Mouse (Mus musculus) thymus, postnatal 0 days (tissue): ENCODE data around the gene Slc22a30. TPM values are rescaled to one million over a fixed set of nuclear protein-coding genes. Genes with fewer than 3 reads are reported as not detected.
"Not testable (repeated sequence)": the region's sequence is repeated elsewhere in the genome, so short reads cannot be mapped to it uniquely, and the experiment has no call there.

Experiments used
- DNase-seq: peaks from one replicate; pipeline ENCODE4 v3.0.0-alpha.2; 2015; ENCODE audit warnings: low spot score
- polyA plus RNA-seq: library from polyadenylated mRNA; unstranded; fragments of >200 nt; fragmentation: Nextera tagmentation; extraction: Ambion mirVana; gene quantifications from 2 replicates; pipeline ENCODE4 v1.2.1, GENCODE M21; 2015

The Slc22a30 gene
- not detected in 2 replicates for polyA plus RNA-seq

GRCm38 (mm10) chr19:8405011-8405410 is at the start of gene Slc22a30:
Slc22a30 (minus strand) TSS chr19:8405111.
- not testable (repeated sequence) for DNase-seq

DNA sequence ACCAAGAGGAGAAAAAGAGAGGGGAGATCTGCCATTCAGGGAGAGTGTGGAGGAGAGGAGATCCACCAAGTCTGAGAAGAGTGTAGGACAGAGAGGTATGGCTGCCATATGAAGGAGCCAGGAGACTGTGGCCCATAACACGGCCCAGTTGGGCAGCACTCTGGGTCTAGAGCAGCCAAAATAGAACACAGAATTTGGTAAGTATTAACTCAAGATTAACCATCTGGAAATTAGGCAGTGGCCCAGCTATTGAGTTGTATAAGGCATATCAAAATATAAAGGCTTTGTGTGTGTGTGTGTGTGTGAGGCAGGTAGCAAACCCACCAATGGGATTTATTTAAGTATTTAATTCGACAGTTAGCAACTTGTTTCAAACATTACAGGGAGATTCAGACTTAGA is 43.4 kb upstream of the Slc22a30 start:
- no peak for DNase-seq

DNA sequence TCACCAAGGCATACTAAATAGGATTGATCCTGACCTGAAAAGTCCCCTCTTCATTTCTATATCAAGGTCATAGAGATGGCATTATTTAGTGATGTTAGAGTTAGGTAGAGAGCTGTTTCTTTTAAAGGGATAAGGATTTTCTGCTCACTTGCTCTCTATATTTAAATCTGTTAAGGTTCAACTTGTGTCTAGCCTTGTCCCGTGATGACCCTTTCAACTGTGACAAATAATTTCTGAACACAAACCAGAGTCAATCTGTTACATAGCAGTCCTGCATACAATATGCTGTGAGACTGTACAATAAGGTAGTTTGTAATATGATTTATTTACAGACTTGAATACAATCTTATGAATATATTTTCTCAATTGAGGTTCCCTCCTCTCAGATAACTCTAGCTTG is 42.6 kb upstream of the Slc22a30 start:
- no peak for DNase-seq

DNA sequence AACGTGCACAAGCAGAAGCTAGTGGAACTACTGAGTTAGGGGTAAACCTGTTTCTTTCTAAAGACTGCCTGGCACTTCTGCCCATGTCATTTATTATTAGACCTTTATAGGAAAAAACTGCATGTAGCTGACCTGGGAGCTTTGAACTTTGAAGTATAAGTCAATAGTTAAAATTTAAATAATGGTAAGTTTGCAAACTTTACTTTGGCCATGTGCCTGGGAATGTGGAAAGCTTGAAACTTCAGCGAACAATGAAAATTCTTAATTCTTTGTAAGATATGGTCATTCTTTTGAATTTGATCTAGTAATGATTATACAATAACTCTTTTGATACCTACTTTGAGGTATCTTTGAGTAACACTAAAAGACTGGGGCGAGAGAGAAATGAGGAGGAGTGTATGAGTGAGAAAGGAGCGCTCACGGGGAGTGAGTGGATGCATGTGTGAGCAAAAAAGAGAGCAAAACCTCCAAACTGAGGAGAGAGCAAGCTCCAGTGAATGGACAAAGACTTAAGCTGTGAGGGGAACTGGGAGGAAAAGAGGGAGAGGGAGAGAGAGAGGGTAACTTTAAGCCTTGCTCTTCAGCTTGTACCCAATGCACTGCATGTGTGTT is 26.2 kb upstream of the Slc22a30 start:
- DNase-seq = no peak

DNA sequence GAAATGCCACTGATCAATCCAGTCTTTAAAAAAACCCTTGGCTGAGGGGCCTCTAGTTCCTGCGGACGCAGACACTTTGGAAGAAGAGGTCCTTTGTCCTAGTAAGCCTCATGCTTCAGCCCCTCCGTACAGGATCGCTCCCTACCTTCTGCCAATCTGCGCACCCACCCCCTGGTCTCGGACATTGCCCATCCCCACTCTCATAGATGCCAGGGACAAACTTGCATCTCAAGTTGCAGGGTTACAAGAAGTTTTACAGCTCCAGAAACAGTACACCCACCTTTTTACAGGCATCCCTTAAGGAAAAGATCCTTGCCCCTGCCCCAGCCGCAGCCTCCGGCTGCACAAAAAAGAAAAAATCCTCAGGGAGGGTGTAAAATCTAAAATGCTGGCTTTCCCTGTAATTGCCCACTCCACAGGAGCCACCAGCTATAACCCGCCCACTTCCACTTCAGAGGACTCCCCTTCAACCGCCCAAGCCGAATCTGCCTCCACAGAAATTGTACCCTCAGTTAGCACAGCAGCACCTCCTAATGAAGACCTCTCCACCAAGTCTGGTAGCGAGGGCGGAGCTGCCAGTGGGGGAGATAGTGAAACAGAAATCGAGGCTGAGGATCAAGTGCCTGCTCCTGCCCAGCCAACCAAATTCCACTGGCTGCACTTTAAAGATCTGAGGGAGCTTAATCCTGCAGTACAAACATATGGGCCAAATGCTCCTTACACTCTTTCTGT is 2.5 kb upstream of the Slc22a30 start:
- DNase-seq = not testable (repeated sequence)

Other genes with a start within 250 kb of the Slc22a30 start
- 0.08 TPM in 1 of 2 replicates, not detected in the other for gene Slc22a29, start 186.2 kb downstream of the Slc22a30 start, polyA plus RNA-seq
- 0.04 and 0.22 TPM in 2 replicates for gene Slc22a8, start 186.1 kb upstream of the Slc22a30 start, polyA plus RNA-seq
- gene Slc22a6, start 212.9 kb upstream of the Slc22a30 start, polyA plus RNA-seq = not detected in 2 replicates